Mouse (Mus musculus) E14TG2a.4 (cell line): ENCODE data around the gene Klk1b4.

Source experiments
- CTCF ChIP-seq: conservative IDR thresholded peaks from 2 replicates; pipeline ENCODE4 v1.5.1; 2014; ENCODE audit warnings: low read length
- NANOG ChIP-seq: IDR thresholded peaks from 2 replicates; pipeline ENCODE4 v1.6.1; 2014; ENCODE audit warnings: borderline replicate concordance, low read length, mixed read lengths

- TF ChIP-seq CTCF (no peak), NANOG (no peak)
Observed at GRCm38 (mm10) chr7:44260410-44260809, 53.2 kb downstream of the Klk1b4 start.
